Mouse (Mus musculus): ENCODE measurements at regions not wholly inside any gene's neighbourhood (a gene's known extent, or its start where the extent isn't known, plus 50 kb on each side); places are given as distances from the start of the nearest gene placed in this dataset.

DNA sequence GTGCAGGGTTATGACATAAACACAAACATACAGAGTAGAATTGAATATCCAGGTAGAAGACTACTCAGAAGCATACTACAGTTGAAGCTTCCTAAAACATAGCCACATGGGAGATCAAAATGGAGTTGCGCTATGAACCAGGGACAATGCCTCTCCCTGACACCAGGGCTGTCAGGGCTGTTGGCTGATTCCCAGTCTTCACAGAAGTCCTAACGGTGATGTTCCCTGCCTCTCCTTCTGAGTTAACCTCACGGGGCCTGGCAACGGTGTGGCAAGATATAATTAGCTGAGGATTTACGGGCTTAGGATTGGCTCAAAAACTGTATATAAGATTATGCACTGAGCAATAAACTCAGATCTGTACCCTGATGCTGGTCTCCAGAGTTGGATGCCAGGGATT is 66.4 kb upstream of the Tspan8 start:
- H3K27ac ChIP-seq, result no peak overlapping the region
- no peaks in the 10 kb centered on the region for H3K36me3 ChIP-seq
- DNase-seq (ENCODE audit: low spot score), result no peak
- no peak overlapping the region for H3K4me3 ChIP-seq
- H3K27me3 ChIP-seq (ENCODE audit: insufficient read depth, poor library complexity, severe bottlenecking), result no peaks in the 10 kb centered on the region
- WGBS, result 86% methylated on average over 5 of the region's 5 CpGs
- no peaks in the 10 kb centered on the region for H3K9me3 ChIP-seq
- H3K4me1 ChIP-seq (replicated peaks), result no peaks in the 10 kb centered on the region

- H3K4me3 ChIP-seq, result no peak overlapping the region
- no peak overlapping the region for H3K27ac ChIP-seq
- 74% methylated on average over 1 of the region's 1 CpGs for whole genome bisulfite sequencing
- no peaks in the 10 kb centered on the region for H3K4me1 ChIP-seq (replicated peaks)
- H3K36me3 ChIP-seq, result no peaks in the 10 kb centered on the region
- no peaks in the 10 kb centered on the region for H3K27me3 ChIP-seq (ENCODE audit: insufficient read depth, poor library complexity, severe bottlenecking)
- DNase-seq (ENCODE audit: low spot score), result no peak
- H3K9me3 ChIP-seq, result no peaks in the 10 kb centered on the region
These were observed 58.0 kb upstream of the Tspan8 start for GRCm38 (mm10) chr10:115758667-115759066.

Measured in hindbrain, embryonic 10.5 days (tissue).